Mouse (Mus musculus): Measurements from ENCODE around the gene Plin4. TPM values are rescaled to one million over a fixed set of nuclear protein-coding genes. Genes with fewer than 3 reads are reported as not detected.
"Not testable (repeated sequence)": the region's sequence is repeated elsewhere in the genome, so short reads cannot be mapped to it uniquely, and the experiment has no call there.

Plin4 gene
- polyA plus RNA-seq, 1 experiment, result 937 TPM

DNA sequence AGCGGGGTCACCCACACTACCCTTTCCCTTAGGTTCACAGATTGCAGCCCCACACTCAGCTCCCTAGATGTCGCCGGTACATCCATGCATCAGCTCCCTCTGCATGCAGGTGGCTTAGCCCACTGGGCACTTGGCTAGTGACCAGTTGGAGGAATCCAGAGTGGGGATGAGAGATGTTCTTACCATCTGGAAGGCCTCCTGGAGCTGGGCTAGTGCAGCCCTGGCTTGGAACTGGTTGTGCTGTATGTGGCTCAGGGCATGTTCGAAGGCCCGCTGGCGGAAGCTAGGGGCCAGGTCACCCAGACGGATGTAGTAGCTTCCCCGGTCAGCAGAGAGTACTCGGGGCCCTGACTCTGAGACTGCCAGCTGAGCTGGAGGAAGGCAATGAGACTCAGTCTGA is 6.7 kb downstream of the Plin4 start:
- DNase-seq (ENCODE audit: low read depth), result no peak

DNA sequence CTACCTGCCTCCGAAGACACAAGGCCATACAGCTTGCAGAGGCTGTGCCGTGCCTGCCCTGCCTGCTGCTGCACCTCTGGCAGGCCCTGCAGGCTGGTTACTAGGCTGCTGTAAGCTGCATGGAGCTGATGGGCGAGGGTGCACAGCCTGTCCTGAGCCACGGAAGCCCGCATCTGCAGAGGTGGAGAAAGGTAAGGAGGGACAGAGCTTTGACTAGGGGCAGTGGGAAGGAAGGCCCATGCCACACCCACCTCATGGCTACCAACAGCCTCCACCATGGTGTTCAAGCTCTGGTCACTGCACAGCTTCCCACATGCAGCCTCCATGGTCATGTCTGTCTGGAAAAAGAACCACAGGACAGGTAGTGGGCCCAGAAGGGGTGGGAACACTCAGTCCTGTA is 7.4 kb downstream of the Plin4 start:
- DNase-seq (ENCODE audit: low read depth), result no peak

DNA sequence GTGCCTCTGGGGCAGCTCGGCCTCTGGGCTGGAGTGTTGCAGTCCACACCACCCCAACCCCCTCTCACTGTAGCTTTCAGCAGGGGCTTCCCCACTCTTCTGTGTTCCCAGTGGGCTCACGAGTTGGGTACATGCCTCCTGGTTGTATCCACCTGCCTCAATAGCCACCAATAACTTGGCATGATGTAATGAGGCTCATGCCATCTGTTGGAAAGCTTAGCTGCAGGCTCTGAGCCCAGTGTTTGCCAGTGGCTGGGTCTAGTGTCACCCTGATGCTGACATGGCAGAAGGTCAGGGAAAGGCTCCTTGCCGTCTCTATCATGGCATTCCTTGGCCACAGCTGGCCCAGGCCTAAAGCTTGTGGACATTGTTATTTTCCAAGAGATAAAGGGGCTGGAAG is 8.8 kb downstream of the Plin4 start:
- DNase-seq (ENCODE audit: low read depth), result no peak

DNA sequence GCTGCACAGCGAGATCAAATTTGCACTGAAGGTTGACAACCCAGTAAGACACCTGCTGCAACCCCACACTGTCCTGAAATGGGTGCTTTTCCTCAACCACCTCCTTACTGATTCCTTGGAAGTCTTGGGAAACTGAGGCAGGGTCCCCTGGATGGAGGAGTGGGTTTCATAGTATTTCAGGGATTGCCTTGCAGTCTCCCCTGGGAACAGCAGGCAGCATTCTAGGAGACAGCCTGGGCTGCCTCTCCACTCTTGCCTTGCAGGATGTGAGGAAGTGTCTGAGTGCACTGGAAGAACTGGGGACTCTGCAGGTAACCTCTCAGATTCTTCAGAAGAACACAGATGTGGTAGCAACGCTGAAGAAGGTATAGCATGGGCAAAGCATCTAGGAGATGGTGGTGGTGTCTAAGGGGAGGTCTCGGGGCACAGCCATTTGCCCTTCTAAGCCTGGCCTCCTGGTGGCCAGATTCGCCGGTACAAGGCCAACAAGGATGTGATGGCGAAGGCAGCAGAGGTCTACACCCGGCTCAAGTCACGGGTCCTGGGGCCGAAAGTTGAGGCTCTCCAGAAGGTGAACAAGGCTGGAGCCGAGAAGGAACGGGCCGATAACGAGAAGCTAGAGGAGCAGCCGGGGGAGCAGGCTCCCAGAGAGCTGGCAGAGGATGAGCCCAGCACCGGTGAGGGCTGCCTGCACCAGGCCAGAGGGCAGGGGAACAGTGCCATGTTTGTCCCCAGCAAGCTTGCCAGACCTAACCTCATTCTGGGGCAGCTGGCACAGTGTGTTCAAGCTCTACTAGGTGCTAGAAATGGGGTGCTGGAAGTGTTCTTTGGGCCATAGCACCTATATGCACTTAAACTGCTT is 10.7 kb downstream of the Plin4 start:
- no peak for DNase-seq (ENCODE audit: low read depth)

DNA sequence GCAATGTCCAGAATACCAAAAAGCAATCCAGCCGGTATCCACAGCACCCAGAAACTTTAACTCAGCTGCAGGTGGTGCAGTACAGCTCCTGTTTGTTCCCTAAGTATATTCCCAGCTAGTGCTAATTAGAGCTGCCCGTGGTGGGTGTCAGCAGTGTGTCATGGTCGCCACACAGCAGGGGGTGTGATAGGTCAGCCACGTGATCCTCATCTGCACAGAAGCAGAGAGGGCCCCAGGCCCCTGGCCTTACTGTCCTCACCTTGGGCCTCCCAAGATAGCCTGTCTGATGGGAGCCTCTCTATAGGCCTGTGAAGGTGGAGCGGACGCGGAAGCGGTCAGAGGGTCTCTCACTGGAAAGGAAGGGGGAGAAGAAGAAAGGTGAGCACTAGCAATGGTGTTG is 11.4 kb downstream of the Plin4 start:
- no peak for DNase-seq (ENCODE audit: low read depth)

DNA sequence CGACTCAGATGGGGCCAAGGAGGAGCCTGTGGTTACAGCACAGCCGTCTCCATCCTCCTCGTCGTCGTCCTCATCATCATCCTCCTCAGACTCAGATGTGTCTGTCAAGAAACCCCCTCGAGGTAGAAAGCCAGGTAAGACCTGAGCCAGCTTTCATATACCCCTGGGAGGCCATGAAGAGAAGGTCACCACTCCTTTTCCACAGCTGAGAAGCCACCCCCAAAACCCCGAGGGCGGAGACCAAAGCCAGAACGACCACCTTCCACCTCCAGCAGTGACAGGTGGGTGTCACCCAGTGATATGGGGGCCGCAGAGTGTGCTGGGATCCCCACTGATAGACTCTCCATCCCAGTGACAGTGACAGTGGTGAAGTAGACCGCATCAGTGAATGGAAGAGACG is 12.7 kb downstream of the Plin4 start:
- DNase-seq (ENCODE audit: low read depth), result no peak

DNA sequence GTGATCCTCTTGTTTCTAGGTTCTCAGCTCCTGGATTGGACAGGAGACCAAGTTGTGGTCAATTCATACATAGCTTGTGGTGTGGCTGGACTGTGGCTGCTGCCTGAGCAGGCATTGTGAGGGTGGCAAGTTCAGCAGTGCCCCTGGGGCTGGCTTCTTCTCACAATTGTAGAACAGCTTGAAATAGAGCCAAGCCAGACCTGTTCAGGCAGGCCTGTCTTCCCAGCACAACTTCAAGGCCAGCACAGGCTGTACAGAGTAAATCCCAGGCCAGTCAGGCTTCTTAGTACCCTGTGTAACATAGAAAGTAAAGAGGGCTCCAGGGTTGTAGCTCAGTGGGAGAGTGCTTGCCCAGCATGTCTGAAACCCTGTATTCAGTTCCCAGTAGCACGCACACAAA is 16.8 kb downstream of the Plin4 start:
- peak; percentile 96 for DNase-seq (ENCODE audit: low read depth)

DNA sequence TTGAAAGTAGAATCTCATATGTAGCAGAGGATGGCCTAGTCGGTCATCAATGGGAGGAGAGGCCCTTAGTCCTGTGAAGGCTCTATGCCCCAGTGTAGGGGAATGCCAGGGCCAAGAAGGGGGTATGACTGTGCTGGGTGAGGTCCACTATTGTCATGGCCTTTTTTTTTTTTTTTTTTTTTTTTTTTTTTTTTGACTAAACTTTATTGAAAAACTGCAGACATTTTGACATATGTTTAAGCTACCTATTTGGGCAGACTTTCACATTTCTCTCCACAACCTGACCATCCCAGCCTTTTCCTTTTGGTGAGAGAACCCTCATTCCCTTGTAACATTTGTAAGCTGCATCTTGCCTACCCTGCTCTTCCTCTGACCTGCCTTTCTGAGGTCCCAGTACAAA is 17.3 kb downstream of the Plin4 start:
- no peak for DNase-seq (ENCODE audit: low read depth)

DNA sequence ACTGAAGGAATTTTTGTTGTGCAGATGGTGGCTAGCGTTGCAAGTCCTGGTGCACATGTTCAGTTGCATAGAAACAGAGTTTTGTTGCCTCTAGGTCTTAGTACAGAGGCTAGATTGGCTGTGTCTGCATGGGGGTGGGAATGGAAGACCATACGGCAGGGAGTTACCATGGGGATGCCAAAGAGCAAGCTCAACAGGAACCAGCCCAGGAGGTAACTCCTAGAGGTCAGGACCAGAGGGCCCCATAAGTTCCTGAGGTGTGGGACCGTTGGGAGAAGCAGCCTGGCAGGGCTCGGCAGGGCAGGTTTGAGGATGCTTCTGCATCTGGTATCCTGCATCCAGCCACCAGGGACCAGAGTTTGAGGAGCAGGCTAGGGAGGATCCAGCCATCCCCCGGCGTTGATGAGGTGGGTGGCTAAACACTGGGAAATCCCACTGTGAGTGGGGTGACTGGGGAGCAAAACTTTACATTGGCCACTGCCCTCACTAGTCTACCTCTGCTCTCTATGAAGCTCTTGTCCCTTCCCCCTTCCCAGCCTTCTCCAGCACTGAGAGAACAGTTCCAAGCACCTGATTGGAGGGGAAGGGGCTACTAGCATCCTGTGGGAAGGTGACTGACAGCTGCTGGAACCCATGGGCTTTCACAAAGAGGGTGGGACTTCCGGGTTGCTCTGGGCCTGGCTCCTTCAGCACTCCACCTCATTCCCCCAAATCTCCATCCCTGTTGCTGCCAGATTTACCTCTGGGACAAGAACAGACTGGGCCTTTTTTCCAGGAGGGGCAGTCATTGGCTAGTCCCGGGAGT is 28.6 kb downstream of the Plin4 start:
- no peak for DNase-seq (ENCODE audit: low read depth)

DNA sequence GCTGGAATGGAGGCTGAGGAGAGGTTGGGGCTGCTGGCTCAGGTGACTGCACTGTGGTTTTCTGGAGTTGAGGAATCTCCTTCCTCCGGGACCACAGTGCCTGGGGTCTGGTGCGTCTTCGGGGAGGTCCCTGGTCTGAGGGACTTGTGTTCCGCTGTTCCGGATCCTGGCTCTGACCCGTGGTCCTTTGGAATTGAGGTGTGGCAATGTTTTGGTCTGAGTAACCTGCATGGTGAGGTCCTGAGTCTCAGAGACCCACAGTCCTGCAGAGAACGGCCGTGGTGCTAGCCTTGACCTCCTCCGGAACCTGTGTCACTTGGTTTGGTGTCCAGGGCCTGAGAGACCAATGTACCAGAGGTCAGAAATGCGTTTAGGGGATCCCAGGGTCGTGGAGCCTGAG is 29.7 kb downstream of the Plin4 start:
- DNase-seq (ENCODE audit: low read depth), result no peak

DNA sequence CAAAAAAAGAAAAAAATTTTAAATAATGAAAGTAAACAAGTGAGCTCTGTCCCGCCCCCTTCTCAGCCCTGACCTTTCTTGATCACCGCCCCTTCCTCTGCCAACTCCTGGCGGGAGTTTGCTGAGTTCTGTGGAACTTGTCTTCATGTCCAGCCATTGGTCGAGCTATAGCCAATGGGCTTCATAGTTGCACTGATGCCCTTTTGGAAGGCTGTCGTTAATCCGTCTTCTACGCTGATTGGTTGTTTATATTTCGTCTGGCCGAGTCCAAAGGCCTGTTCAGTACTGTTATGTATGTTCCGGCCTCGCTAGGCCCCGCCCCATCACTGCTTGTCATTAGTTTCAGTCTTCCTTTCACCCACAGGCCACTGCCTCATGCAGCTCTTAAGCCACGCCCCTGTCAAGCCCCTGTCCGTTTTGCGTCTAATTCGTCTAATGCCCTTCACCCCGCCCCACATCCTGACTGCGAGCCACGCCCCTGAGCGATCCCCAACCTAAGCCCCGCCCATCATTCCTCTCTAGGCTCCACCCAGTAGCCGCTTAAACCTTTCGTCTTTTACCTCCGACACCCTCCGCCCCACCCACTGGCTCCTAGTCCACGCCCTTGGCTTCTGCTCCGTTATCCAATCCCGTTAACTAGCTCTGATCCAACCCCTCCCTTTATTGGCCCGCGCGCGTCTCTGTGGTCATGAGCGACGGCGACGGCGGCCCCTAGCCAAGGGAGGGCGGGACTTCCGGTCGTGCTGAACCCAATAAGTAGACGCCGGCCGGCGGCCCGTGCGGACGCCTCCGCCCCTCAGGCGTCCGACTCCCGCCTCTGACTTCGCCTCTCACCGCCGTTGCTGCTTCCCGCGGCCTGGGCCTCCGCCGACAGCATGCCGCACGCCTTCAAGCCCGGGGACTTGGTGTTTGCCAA is 30.5 kb downstream of the Plin4 start, which contains the start of gene Hdgfl2:
Gene Hdgfl2 (plus strand): TSS at position 755 of the 916 bp plus-strand sequence.
- DNase-seq (ENCODE audit: low read depth), result peak; percentile 98

DNA sequence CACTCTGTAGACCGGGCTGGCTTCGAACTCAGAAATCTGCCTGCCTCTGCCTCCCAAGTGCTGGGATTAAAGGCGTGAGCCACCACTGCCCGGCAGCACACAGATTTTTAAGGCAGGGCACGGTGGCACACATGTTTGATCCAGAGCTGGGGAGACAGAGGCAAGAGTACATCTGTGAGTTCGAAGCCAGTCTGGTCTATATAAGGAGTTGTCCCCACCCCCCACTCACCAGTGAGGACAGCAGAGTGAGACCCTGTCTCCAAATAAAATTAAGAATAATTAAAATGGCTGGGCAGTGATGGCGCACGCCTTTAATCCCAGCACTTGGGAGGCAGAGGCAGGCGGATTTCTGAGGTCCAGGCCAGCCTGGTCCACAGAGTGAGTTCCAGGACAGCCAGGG is 31.2 kb downstream of the Plin4 start:
- DNase-seq (ENCODE audit: low read depth), result not testable (repeated sequence)

DNA sequence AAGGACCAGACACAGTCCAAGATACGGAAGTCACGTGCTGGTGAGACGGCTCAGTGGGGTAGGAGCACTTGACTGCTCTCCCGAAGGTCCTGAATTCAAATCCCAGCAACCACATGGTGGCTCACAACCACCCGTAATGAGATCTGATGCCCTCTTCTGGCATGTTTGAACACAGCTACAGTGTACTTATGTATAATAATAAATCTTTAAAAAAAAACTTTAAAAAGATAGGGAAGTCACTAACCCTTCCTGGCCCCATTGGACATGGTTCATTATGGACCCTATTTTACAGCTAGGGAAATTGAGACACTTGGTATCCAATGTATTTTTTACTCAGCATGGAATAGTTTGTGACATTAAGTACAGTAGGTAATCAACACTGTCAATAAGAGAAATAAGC is 32.1 kb downstream of the Plin4 start:
- DNase-seq (ENCODE audit: low read depth), result no peak

DNA sequence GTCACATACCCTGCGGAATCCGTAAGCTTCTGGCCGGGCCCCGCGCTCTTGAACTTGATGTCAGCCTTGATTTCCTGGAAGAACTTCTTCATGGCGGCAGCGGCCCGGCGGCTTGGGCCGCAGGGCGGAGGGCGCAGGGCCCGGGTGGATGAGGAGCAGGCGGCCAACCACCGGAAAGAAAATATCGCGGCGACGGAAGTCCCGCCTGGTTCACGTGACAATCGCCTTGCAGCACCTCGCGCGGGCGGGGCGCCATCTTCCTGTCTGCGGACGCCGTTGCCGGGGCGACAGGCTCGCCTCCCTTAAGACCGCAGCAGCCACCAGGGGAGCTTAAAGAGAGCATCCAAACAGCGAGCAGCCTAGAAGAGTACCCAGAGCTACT is 34.8 kb downstream of the Plin4 start, which contains the start of gene Ubxn6:
Gene Ubxn6 (minus strand): TSS at position 202 of the 382 bp plus-strand sequence.
- DNase-seq (ENCODE audit: low read depth), result no peak

DNA sequence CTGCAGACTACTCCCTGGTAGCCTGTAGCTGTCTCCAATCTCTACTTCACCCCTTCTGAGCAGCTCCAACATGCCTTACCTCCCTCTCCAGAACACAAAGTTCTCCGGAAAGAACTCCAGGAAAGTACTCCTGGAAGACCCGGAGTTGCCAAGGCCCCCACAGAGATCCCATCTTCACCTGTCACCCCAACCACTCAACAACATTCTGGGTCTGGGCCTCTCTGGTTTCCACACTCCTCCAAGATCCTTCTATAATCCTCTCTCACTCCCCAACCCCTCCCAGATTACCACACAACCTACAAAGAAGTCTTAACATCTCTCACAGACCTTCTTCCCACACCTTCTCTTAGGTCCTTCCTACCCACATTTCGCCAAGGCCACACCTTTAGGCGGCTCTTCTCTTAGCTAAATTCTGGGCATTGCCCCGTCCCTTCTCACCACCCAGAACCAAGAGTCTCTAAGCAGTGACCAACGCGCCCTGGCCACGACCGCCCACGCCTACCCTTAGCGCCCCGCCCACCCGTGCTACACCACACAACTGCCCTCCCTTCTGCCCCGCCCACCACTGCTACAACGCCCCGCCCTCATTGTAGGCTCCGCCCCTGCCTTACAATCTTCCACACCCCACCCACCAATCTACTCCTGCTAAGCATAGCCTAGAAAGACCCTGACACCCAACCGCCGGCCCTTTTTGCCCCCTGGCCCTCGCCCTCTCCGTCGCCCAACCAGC is 35.3 kb downstream of the Plin4 start:
- peak; percentile 56 for DNase-seq (ENCODE audit: low read depth)

DNA sequence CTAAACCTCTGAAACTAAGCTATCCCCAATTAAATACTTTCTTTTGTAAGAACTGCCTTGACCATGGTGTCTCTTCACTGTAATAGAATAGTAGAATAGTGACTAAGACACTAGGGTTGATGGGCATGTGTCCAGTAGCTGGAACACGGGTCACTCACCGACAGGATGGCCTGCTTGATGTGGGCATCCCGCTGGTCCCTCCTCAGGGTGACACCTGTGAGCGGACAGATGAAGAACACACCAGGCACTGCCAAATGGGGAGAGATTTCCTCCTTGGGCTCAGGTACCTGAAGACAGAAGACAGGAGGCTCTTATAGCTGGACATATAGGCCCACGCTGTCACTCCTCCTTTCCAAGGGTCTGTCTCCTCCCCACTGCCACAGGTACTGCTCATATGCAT is 37.4 kb downstream of the Plin4 start:
- no peak for DNase-seq (ENCODE audit: low read depth)

DNA sequence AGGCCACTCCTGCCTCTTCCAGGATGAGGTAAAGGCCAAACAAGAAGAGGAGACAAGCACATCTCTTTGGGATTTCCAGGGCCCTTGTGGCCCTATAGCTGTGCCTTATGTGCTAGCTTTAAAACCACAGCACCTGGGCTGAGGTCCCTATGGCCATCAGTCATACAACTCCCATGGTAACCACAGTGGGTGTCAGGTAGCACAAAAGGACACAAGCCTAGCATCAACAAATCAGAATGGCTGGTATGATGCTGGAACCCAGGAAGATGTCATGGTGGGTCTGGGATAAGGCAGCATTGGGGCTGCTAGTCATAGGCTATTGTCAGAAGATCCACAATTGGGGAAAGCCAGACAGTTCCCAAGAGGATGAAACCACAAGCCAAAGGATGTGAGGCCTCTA is 38.5 kb downstream of the Plin4 start:
- no peak for DNase-seq (ENCODE audit: low read depth)

DNA sequence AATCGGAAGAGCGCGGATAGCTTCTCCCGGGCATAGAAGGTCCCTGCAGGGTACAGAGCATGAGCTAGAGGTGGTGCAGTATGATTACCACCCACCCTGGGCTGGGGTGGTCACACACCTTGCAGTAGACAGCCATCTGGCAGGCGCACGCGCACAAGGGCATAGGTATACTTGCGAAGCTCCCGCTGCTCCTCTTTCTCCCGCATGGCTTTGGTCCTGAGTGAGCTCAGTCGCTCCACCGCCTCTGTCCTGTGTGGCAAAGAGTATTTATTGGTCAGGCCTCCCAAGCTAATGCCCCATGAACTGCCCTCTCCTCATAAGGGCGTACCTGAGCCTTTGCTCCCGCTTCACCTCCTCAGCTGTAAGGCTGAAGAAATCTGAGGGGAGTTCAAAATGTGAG is 40.5 kb downstream of the Plin4 start:
- DNase-seq (ENCODE audit: low read depth), result no peak

DNA sequence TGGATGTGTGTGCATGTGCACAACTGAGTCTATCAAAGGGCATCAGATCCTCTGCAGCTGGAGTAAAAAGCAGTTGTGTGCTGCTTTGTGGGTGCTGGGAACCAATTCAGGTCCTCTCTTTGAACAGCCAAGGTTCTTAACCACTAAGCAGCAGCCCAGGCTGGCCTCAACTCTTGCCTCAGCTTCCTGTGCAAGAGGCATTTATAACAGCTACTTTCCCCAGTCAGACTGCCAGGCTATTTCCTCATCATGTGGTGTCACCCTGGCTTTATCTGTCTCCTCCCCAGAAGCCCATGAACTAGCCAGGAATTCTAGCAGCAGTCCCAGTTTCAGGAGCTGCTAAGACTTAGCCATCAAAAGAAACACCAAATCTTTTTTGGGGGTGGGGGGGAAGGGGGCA is 43.2 kb downstream of the Plin4 start:
- no peak for DNase-seq (ENCODE audit: low read depth)

DNA sequence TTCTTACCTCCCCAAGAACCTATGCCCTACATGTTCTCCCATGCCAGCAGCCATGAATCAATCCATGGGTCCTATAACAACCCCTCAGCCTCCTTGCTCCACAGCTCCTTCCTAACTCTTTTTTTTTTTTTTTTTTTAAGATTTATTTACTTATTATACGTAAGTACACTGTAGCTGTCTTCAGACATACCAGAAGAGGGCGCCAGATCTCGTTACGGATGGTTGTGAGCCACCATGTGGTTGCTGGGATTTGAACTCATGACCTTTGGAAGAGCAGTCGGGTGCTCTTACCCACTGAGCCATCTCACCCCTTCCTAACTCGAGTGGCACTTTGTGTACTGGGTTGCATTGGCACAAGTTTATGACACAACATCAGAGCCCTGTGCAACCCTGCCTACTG is 43.9 kb downstream of the Plin4 start:
- DNase-seq (ENCODE audit: low read depth), result not testable (repeated sequence)

DNA sequence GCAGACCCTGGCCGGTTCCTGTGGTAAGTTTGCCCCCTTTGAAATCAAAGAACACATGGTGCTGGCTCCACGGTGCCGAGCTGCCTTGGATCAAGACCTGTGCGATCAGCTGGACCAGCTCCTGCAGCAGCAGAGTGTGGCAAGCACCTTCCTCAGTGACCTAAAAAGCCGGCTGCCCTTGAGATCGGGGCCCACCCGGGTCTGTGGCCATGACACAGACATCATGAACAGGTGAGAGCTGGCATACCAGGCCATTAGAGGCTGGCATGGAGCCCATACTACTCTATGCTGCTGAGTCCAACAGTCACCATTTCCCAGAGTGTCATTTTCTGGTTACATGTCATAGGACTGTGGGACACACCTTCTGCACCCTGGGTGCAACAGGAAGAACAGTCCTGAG is 47.5 kb downstream of the Plin4 start:
- no peak for DNase-seq (ENCODE audit: low read depth)

Measured in gonadal fat pad, adult 2 months (tissue).